Mouse (Mus musculus): ENCODE measurements at regions not wholly inside any gene's neighbourhood (a gene's known extent, or its start where the extent isn't known, plus 50 kb on each side); places are given as distances from the start of the nearest gene placed in this dataset.

DNA sequence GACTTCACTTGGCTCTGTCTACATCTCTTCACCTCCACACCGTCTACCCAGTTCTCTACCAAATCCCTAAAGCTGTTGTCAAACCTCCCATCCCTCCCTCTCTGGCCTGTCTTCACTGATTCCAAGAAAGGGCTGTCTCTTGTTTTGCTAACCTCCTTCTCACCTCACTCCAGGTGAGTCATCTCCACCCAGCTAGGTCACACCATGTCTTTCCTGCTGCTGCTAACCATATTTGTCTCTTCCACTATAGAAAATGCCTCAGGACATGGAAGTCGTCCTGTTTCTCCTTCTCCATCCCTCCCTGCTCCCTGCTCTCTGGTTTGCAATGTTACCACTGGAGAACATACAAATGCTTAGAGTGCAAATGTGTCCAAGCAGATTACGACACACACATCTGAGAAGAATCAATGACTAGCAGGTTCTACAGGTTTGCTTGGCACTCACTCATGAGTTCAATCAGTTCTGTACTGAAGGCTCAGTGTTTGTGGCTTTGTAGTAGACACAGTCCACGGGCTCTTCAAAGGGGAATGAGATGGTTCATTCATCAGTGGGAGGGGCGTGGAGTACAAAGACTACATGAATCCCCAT is 424.1 kb downstream of the Fgf9 start:
- Histone ChIP-seq H3K4me2 (no peak overlapping the region), H3K9ac (no peak overlapping the region), H3K4me3 (no peak overlapping the region), H3K36me3 (replicated peaks) (no peaks in the 10 kb centered on the region), H3K27ac (no peak overlapping the region), H3K27me3 (replicated peaks) (no peaks in the 10 kb centered on the region), H3K4me1 (no peaks in the 10 kb centered on the region), H3K9me3 (no peaks in the 10 kb centered on the region; the same call in 1 of the 2 replicates)
- 76% methylated on average over 5 of the region's 5 CpGs for whole genome bisulfite sequencing
- no peak for ATAC-seq (replicated peaks)

DNA sequence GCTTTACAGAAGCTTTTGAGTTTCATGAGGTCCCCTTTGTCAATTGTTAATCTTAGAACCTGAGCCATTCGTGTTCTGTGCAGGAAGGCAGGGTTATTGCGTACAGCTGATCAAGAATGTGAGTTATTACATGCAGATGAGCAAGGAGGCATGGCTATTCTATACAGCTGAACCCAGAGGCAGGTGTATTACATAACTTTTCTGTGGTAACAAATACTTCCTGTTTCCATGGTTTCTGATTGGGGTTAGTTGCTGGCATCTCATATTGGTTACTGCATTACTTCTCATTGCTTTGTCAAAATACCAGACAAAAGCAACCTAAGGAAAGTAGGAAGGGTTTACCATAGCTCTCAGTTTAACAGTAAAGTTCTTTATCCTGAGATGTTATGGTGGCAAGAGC is 421.8 kb downstream of the Fgf9 start:
- H3K9me3 ChIP-seq, result no peaks in the 10 kb centered on the region; the same call in 1 of the 2 replicates
- H3K4me2 ChIP-seq, result no peak overlapping the region
- H3K36me3 ChIP-seq (replicated peaks), result no peaks in the 10 kb centered on the region
- no peak overlapping the region for H3K9ac ChIP-seq
- 90% methylated on average over 2 of the region's 2 CpGs for WGBS
- no peak overlapping the region for H3K4me3 ChIP-seq
- ATAC-seq (replicated peaks), result no peak
- H3K4me1 ChIP-seq, result no peaks in the 10 kb centered on the region
- H3K27me3 ChIP-seq (replicated peaks), result no peaks in the 10 kb centered on the region
- H3K27ac ChIP-seq, result no peak overlapping the region

DNA sequence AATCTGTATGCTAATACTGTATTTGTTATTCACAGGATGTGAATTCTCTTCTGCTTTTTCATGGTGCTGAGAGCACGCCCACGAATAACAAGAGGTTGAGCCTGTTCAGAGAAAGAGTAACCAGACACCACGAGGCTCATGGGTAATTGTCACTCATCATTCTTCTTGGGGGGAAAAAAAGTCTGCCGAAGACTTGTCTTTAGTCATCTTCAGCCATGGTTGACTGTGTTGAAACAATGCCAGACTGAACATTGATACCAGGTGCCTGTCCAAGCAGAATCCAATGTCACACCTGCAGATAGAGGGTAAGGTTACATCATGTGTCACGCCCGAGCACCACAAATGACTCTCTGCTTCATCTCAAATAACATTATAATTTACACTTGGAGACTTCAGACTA is 418.5 kb downstream of the Fgf9 start:
- Histone ChIP-seq H3K27me3 (replicated peaks) (no peaks in the 10 kb centered on the region), H3K4me2 (no peak overlapping the region), H3K4me3 (no peak overlapping the region), H3K36me3 (replicated peaks) (no peaks in the 10 kb centered on the region), H3K27ac (no peak overlapping the region), H3K4me1 (no peaks in the 10 kb centered on the region), H3K9ac (no peak overlapping the region), H3K9me3 (no peaks in the 10 kb centered on the region; the same call in 1 of the 2 replicates)
- no peak for ATAC-seq (replicated peaks)
- 80% methylated on average over 6 of the region's 6 CpGs for WGBS

DNA sequence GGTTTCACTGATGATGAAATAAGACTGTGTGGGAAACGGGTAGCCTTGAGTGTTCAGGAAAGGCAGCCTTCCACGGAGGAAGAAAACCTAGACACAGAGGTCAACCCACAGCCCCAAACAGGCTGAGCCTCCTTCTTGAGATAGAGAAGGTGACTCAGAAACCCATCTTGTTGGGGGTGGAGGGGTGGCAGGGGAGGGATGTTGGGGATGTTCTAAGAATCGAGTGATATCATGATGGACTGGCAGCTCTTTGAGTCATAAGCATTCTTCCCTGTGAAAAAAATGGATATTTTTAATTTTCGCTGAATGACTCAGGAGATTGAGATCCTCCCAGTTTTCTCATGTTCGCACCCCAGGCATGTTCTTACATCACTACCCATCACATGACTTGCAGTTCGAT is 417.5 kb downstream of the Fgf9 start:
- Histone ChIP-seq H3K27me3 (replicated peaks) (no peaks in the 10 kb centered on the region), H3K27ac (no peak overlapping the region)
- WGBS, result 93% methylated on average over 6 of the region's 6 CpGs

DNA sequence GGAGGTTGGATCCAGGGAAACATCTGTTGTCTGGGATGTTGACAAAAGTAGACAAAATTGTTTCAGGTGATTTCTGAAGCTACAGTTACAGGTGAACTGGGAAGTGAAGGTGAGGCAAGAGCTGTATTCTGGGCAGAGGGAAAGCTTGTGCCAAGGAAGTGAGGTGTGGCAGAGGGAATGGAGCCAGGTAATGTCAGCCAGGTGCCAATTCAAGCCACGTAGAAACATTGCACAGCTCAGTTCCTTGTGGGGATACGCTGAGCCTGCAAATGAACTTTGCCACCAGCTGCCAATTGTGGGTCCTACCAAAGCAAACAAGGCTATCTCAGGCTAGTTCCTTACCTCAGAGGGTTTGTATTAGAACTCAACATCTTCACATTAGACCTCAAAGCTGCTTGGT is 410.1 kb downstream of the Fgf9 start:
- Histone ChIP-seq H3K4me1 (no peaks in the 10 kb centered on the region), H3K27ac (no peak overlapping the region), H3K9ac (no peak overlapping the region), H3K9me3 (no peaks in the 10 kb centered on the region), H3K4me3 (no peak overlapping the region), H3K4me2 (no peak overlapping the region), H3K36me3 (replicated peaks) (no peaks in the 10 kb centered on the region), H3K27me3 (replicated peaks) (no peaks in the 10 kb centered on the region)
- WGBS, result 98% methylated on average over 2 of the region's 2 CpGs
- no peak for ATAC-seq (replicated peaks)

More for the DNA sequence above, 417.5 kb downstream of the Fgf9 start:
- H3K9me3 ChIP-seq, result no peaks in the 10 kb centered on the region; the same call in 1 of the 2 replicates
- no peaks in the 10 kb centered on the region for H3K36me3 ChIP-seq (replicated peaks)
- H3K9ac ChIP-seq, result no peak overlapping the region
- ATAC-seq (replicated peaks), result no peak
- H3K4me3 ChIP-seq, result no peak overlapping the region
- no peak overlapping the region for H3K4me2 ChIP-seq
- no peaks in the 10 kb centered on the region for H3K4me1 ChIP-seq

DNA sequence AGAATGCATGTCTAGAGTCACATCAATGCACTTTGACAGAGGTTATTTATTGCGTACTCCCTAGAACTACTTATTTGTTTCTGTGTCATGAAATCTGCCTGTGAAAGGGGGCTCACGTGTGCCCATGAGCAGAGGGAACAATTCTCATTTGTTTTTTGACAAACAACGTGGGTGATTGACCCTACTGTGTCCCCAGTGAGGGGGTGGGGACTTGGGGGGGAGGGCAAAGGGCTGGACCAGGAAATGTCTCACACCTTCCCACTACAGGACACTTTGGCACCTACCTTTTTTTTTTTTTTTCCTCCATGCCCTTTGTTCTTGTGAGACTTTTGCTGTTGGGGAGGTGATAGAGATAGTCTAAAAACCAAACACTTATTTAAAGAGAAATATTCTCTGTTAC is 400.3 kb downstream of the Fgf9 start:
- H3K27ac ChIP-seq, result no peak overlapping the region
- H3K4me2 ChIP-seq, result no peak overlapping the region
- no peaks in the 10 kb centered on the region for H3K9me3 ChIP-seq
- H3K27me3 ChIP-seq (replicated peaks), result no peaks in the 10 kb centered on the region
- 56% methylated on average over 3 of the region's 3 CpGs for WGBS
- H3K9ac ChIP-seq, result no peak overlapping the region
- H3K4me1 ChIP-seq, result no peaks in the 10 kb centered on the region
- no peak overlapping the region for H3K4me3 ChIP-seq
- ATAC-seq (replicated peaks), result no peak
- H3K36me3 ChIP-seq (replicated peaks), result no peaks in the 10 kb centered on the region

DNA sequence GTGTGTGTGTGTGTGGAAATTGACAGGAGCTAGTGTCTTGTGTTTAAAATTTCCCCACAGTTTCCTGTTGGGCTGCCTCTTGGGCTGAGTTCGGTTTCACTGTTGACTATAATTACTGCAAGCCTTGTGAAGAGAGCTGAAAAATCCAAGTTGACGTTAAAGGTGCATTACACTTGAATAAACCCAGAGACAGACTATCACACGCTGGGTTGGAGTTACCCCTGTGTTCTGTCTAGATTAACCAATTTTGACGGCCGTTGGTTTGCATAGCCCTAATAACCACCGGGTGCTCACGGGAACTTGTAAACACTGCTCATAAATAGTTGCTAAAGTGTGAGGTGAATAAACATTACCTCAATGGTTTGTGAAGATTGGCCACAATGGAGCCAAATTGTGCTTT is 398.1 kb downstream of the Fgf9 start:
- Histone ChIP-seq H3K9me3 (no peaks in the 10 kb centered on the region), H3K4me2 (no peak overlapping the region), H3K4me1 (no peaks in the 10 kb centered on the region), H3K9ac (no peak overlapping the region), H3K36me3 (replicated peaks) (no peaks in the 10 kb centered on the region), H3K27me3 (replicated peaks) (no peaks in the 10 kb centered on the region), H3K4me3 (no peak overlapping the region), H3K27ac (no peak overlapping the region)
- ATAC-seq (replicated peaks), result no peak
- WGBS, result 89% methylated on average over 7 of the region's 7 CpGs

DNA sequence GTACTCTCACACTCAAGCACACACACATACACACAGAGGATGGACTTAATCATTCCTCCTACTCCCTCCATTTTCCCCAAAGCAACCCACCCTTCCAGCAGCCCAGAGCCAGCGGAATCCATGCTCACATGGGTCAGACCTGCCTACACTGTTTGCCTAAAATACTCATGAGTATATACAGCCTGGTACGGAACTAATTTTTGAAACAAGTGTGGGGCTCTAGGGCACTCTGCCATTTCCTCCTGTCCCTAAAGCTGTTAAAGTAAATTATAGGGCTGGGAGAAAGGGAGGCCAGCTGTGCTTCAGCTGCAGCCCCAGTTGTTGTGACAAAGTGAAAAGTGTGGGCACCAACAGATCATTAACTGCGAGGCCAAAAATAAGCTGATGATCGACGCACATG is 397.5 kb downstream of the Fgf9 start:
- H3K4me2 ChIP-seq, result no peak overlapping the region

DNA sequence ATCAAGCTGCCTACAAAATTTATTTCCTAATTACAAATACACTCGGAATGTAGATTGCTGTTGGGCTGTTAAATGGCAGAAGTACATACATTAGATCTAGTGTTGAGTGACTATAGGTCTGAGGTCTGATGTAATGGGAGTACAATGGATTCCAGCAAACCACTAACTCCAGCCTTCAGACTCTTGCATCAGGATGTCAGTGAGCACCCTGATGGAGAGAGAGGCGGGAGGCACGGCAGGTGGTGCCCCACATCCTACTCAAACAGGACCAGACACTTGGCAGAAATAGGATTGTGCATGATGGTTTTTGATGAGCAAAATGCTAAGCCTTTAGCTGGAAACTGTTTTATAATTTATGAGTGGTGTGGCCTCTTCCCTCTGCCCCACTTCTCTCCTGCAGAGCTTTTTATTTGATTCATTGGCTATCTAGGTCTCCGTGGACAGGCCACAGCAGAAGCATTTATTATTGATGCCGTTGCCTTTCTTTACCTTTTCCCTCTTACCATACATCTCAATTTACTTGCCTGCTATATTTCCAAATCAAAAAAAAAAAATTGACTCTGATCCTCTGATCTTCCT is 376.5 kb downstream of the Fgf9 start:
- Histone ChIP-seq H3K9me3 (no peaks in the 10 kb centered on the region), H3K4me2 (no peak overlapping the region), H3K27ac (no peak overlapping the region), H3K9ac (no peak overlapping the region), H3K4me1 (no peaks in the 10 kb centered on the region), H3K27me3 (replicated peaks) (no peaks in the 10 kb centered on the region), H3K36me3 (replicated peaks) (no peaks in the 10 kb centered on the region), H3K4me3 (no peak overlapping the region)
- 79% methylated on average over 5 of the region's 5 CpGs for WGBS
- no peak for ATAC-seq (replicated peaks)

More for the DNA sequence above, 397.5 kb downstream of the Fgf9 start:
- Histone ChIP-seq H3K27me3 (replicated peaks) (no peaks in the 10 kb centered on the region), H3K9me3 (no peaks in the 10 kb centered on the region), H3K4me1 (no peaks in the 10 kb centered on the region), H3K36me3 (replicated peaks) (no peaks in the 10 kb centered on the region), H3K4me3 (no peak overlapping the region), H3K27ac (no peak overlapping the region), H3K9ac (no peak overlapping the region)
- WGBS, result 89% methylated on average over 5 of the region's 5 CpGs
- ATAC-seq (replicated peaks), result no peak

DNA sequence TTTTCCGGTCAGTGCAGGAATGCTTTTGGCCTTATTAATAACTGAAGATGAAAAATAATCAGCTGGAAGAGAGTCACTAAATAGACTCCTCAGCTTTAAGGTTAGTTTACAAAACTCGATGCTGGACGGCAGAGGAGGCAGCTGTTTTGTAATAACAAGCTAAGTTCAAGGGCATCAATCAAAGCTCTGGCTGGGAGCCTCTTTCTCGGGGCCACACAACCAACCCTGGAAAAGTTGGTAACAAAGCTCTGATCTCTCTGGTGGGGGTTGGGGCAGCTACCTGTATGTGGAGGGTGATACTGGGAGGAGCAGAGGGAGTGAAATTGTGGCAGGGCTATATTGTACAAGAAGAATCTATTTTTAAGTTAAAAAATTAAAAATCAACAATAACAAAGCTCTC is 374.1 kb downstream of the Fgf9 start:
- Histone ChIP-seq H3K9ac (no peak overlapping the region), H3K4me1 (no peaks in the 10 kb centered on the region), H3K4me3 (no peak overlapping the region), H3K27me3 (replicated peaks) (no peaks in the 10 kb centered on the region), H3K36me3 (replicated peaks) (no peaks in the 10 kb centered on the region), H3K4me2 (no peak overlapping the region), H3K27ac (no peak overlapping the region), H3K9me3 (no peaks in the 10 kb centered on the region)
- no peak for ATAC-seq (replicated peaks)
- 81% methylated on average over 4 of the region's 4 CpGs for WGBS

DNA sequence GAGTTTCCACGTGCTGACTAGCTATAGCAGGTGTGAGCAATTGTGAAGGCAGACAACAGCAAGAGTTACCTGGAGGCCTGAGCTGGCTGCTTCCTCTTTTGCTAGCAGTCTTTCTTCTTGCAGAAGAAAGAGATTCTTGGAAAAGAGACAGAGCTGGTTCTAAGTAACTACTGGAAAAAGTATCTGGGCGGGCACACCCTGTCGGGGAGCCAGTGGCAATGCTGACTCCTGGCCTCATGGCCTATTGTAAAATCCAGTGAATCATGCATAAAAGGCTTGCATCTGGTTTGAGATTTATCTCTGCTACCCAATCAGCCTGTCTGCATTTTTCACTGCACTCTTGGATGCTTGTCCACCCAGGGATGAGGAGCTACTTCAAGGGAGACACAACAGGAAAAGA is 372.2 kb downstream of the Fgf9 start:
- Histone ChIP-seq H3K27me3 (replicated peaks) (no peaks in the 10 kb centered on the region), H3K4me3 (no peak overlapping the region), H3K4me1 (no peaks in the 10 kb centered on the region), H3K4me2 (no peak overlapping the region), H3K36me3 (replicated peaks) (no peaks in the 10 kb centered on the region), H3K9ac (no peak overlapping the region), H3K27ac (no peak overlapping the region), H3K9me3 (no peaks in the 10 kb centered on the region)
- ATAC-seq (replicated peaks), result no peak
- WGBS, result 91% methylated on average over 3 of the region's 3 CpGs

DNA sequence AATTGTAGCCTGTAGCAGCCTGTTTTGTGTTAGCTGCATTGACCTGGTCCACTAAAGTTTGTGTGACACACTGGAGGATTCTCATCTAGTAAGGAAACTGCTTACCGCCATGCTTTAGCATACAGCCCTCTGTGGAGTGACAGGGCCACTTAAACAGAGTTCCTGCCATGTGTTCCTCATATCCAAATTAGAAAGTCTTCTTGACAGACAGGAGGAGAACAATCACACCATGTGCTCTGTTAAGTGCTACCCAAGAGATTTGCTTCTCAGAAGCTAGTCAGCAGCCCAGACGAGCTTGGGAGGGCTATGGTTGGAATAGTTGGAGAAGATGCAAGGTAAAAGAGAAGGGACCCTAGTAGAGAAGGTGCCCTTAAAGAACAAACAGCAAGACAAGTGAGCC is 369.6 kb downstream of the Fgf9 start:
- no peak overlapping the region for H3K4me3 ChIP-seq
- H3K9ac ChIP-seq, result no peak overlapping the region
- ATAC-seq (replicated peaks), result no peak
- no peak overlapping the region for H3K27ac ChIP-seq
- H3K9me3 ChIP-seq, result no peaks in the 10 kb centered on the region
- 82% methylated on average over 2 of the region's 2 CpGs for WGBS
- H3K4me1 ChIP-seq, result no peaks in the 10 kb centered on the region
- H3K36me3 ChIP-seq (replicated peaks), result no peaks in the 10 kb centered on the region
- no peaks in the 10 kb centered on the region for H3K27me3 ChIP-seq (replicated peaks)
- H3K4me2 ChIP-seq, result no peak overlapping the region

DNA sequence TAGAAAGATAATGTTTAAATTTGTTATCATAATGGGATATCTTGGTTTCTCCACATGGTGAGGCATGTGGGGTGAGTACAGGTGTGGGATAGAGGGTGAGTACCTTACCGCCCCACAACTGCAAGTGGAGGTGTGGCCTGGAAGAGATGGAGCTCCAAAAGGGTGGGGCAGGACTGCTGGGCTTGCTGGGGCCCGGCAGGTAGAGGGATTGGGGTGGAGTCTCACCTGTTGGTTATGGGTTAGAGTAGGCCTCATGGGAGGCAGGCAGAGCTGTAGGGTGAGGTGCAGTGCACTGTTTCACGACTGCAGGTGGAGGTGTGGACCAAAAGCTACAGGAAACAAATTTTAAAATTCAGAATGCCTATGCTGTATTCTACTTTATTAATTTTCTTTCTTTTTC is 365.7 kb downstream of the Fgf9 start:
- H3K4me1 ChIP-seq, result no peaks in the 10 kb centered on the region
- H3K27ac ChIP-seq, result no peak overlapping the region
- no peaks in the 10 kb centered on the region for H3K36me3 ChIP-seq (replicated peaks)
- no peak overlapping the region for H3K4me3 ChIP-seq
- no peaks in the 10 kb centered on the region for H3K9me3 ChIP-seq
- H3K27me3 ChIP-seq (replicated peaks), result no peaks in the 10 kb centered on the region
- no peak overlapping the region for H3K4me2 ChIP-seq
- 85% methylated on average over 3 of the region's 3 CpGs for WGBS
- no peak for ATAC-seq (replicated peaks)
- no peak overlapping the region for H3K9ac ChIP-seq

Measured in midbrain, embryonic 15.5 days (tissue).